Mouse (Mus musculus) T-helper 1 cell (primary cell): ENCODE results near the gene Dnlz.

Source experiments
- in situ Hi-C: fragments of 300-600 bp; cut with MboI, MseI; formaldehyde crosslinking; loops from one replicate; pipeline ENCODE4 v1.15.1; 2025; ENCODE audit warnings: high pct_unique_total_duplicates

Dnlz gene

GRCm38 (mm10) chr2:26351358-26352290 lies at the start of gene Dnlz:
Dnlz (minus strand) TSS chr2:26352110.
- in situ Hi-C loops: no loop called here

GRCm38 (mm10) chr2:26401023-26401422 lies 49.1 kb upstream of the Dnlz start:
- in situ Hi-C loops: no loop called here

- in situ Hi-C loops: no loop called here
These were observed 48.4 kb upstream of the Dnlz start for GRCm38 (mm10) chr2:26400296-26400695.

- in situ Hi-C loops: no loop called here
These were observed 47.7 kb upstream of the Dnlz start for GRCm38 (mm10) chr2:26399647-26400046.

GRCm38 (mm10) chr2:26398978-26399377 lies 47.1 kb upstream of the Dnlz start:
- in situ Hi-C loops: no loop called here

- in situ Hi-C loops: no loop called here
These were observed 39.7 kb upstream of the Dnlz start for GRCm38 (mm10) chr2:26391617-26392016.

GRCm38 (mm10) chr2:26390954-26391353 lies 39.0 kb upstream of the Dnlz start:
- in situ Hi-C loops: no loop called here

GRCm38 (mm10) chr2:26389154-26389690 lies 37.3 kb upstream of the Dnlz start, which contains the start of the genes Entr1 and Pmpca:
Entr1 (minus strand) TSS chr2:26389316.
Pmpca (plus strand) TSS chr2:26389339.
- in situ Hi-C loops: no loop called here

- in situ Hi-C loops: no loop called here
These were observed 36.8 kb upstream of the Dnlz start for GRCm38 (mm10) chr2:26388682-26389153.

GRCm38 (mm10) chr2:26387713-26388112 lies 35.8 kb upstream of the Dnlz start:
- in situ Hi-C loops: no loop called here

GRCm38 (mm10) chr2:26380871-26381270 lies 29.0 kb upstream of the Dnlz start:
- in situ Hi-C loops: loop anchor here (5.0 kb wide), 1 partner anchor 71 kb away; no protein-coding TSS in a partner anchor

- in situ Hi-C loops: loop anchor here (5.0 kb wide), 1 partner anchor 72 kb away; no protein-coding TSS in a partner anchor
These were observed 28.3 kb upstream of the Dnlz start, which contains the start of gene Snapc4 for GRCm38 (mm10) chr2:26380131-26380771. Snapc4 (minus strand) TSS chr2:26380653.

- in situ Hi-C loops: no loop called here
These were observed 20.5 kb upstream of the Dnlz start for GRCm38 (mm10) chr2:26372396-26372795.

- in situ Hi-C loops: no loop called here
These were observed 16.7 kb upstream of the Dnlz start for GRCm38 (mm10) chr2:26368572-26368971.

GRCm38 (mm10) chr2:26367911-26368310 lies 16.0 kb upstream of the Dnlz start:
- in situ Hi-C loops: no loop called here

- in situ Hi-C loops: no loop called here
These were observed 13.0 kb upstream of the Dnlz start for GRCm38 (mm10) chr2:26364738-26365465.

- in situ Hi-C loops: no loop called here
These were observed 11.6 kb upstream of the Dnlz start for GRCm38 (mm10) chr2:26363481-26363880.

- in situ Hi-C loops: no loop called here
These were observed 11.1 kb upstream of the Dnlz start for GRCm38 (mm10) chr2:26362991-26363390.

GRCm38 (mm10) chr2:26360772-26361171 lies 8.9 kb upstream of the Dnlz start, which contains the start of gene Card9:
Card9 (minus strand) TSS chr2:26360918.
- in situ Hi-C loops: no loop called here

- in situ Hi-C loops: no loop called here
These were observed 8.1 kb upstream of the Dnlz start for GRCm38 (mm10) chr2:26359983-26360382.

GRCm38 (mm10) chr2:26358667-26359320 lies 6.9 kb upstream of the Dnlz start:
- in situ Hi-C loops: no loop called here
